Mouse (Mus musculus) hindbrain, embryonic 15.5 days (tissue): ENCODE measurements at regions not wholly inside any gene's neighbourhood (a gene's known extent, or its start where the extent isn't known, plus 50 kb on each side); places are given as distances from the start of the nearest gene placed in this dataset.

Experiments
- ATAC-seq: fragments of 200-750 bp; cut with Nextera tagmentation; 2 replicates; pipeline ENCODE4 v1.8.0; 2017; ENCODE audit warnings: low read depth, moderate number of reproducible peaks, moderate TSS enrichment; ENCODE audit not compliant: low FRiP score
- H3K27ac ChIP-seq: fragments of 300-500 bp; sonication (generic); replicated peaks from 2 replicates; pipeline ENCODE4 v1.5.1; 2015; ENCODE audit warnings: mild to moderate bottlenecking, inconsistent platforms
- H3K27me3 ChIP-seq: fragments of 300-500 bp; sonication (generic); 2 replicates; pipeline ENCODE4 v1.6.1; 2015; ENCODE audit warnings: control low read depth, inconsistent platforms
- H3K36me3 ChIP-seq: fragments of 300-500 bp; sonication (generic); 2 replicates; pipeline ENCODE4 v1.6.1; 2015; ENCODE audit warnings: control low read depth, inconsistent platforms
- H3K4me1 ChIP-seq: fragments of 300-500 bp; sonication (generic); replicated peaks from 2 replicates; pipeline ENCODE4 v1.6.1; 2015; ENCODE audit warnings: control low read depth, inconsistent platforms
- H3K4me2 ChIP-seq: fragments of 300-500 bp; sonication (generic); 2 replicates; pipeline ENCODE4 v1.6.1; 2015; ENCODE audit warnings: moderate library complexity, mild to moderate bottlenecking, inconsistent platforms
- H3K4me3 ChIP-seq: fragments of 300-500 bp; sonication (generic); 2 replicates; pipeline ENCODE4 v1.5.1; 2015; ENCODE audit warnings: mild to moderate bottlenecking, inconsistent platforms
- H3K9ac ChIP-seq: fragments of 300-500 bp; sonication (generic); 2 replicates; pipeline ENCODE4 v1.6.1; 2015; ENCODE audit warnings: inconsistent platforms
- H3K9me3 ChIP-seq: fragments of 300-500 bp; sonication (generic); 2 replicates; pipeline ENCODE4 v1.6.1; 2016; ENCODE audit warnings: control low read depth, inconsistent platforms
- whole genome bisulfite sequencing: fragments of 180-500 bp; shearing (Covaris S2); methylation state at CpG from one replicate; pipeline ENCODE4 v1.1.7; 2015; 5-methylcytosine and 5-hydroxymethylcytosine counted together

GRCm38 (mm10) chr2:173405629-173406028, 116.8 kb upstream of the 1700021F07Rik start:
- no peaks in the 10 kb centered on the region for H3K36me3 ChIP-seq
- WGBS: 62% methylated on average over 12 of the region's 12 CpGs
- no peak overlapping the region for H3K9ac ChIP-seq
- H3K9me3 ChIP-seq: no peaks in the 10 kb centered on the region
- no peak overlapping the region for H3K27ac ChIP-seq
- H3K4me1 ChIP-seq: peaks cover 20% of the 10 kb centered on the region
- H3K4me3 ChIP-seq: no peak overlapping the region
- H3K4me2 ChIP-seq: no peak overlapping the region
- no peak for ATAC-seq
- no peaks in the 10 kb centered on the region for H3K27me3 ChIP-seq

GRCm38 (mm10) chr2:173406344-173407094, 115.9 kb upstream of the 1700021F07Rik start:
- Histone ChIP-seq H3K4me3 (no peak overlapping the region), H3K9ac (no peak overlapping the region), H3K9me3 (no peaks in the 10 kb centered on the region), H3K4me2 (peak overlapping the region; percentile 29), H3K27ac (peak overlapping the region; percentile 52; the same call in 1 of the 2 replicates), H3K4me1 (peaks cover 20% of the 10 kb centered on the region), H3K36me3 (no peaks in the 10 kb centered on the region), H3K27me3 (0 out of 2 replicates have a peak, but pooled peaks cover 4% of the 10 kb centered on the region)
- ATAC-seq: peak; percentile 74
- 13% methylated on average over 13 of the region's 13 CpGs for WGBS

DNA sequence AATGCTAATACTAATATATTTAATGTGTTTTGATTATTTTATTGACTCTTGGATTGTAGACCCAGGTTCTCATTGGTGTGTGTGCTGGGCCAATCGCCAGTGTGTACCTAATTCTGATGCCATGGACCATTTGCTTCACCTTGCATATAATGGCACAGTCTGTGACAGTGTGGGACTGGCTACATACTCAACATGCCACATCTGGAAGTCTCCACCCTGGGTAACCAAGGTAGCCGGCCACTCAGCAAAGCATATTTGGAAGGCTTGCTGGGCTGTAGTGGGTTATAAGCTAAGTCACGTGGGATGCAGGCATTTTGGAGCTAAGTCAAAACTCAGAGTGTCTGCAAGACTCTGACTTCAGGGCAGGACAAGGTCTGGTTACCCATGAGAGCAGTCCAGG, 115.3 kb upstream of the 1700021F07Rik start:
- 0 out of 2 replicates have a peak, but pooled peaks cover 4% of the 10 kb centered on the region for H3K27me3 ChIP-seq
- WGBS: 62% methylated on average over 3 of the region's 3 CpGs
- no peak overlapping the region for H3K9ac ChIP-seq
- H3K9me3 ChIP-seq: no peaks in the 10 kb centered on the region
- H3K4me1 ChIP-seq: peaks cover 20% of the 10 kb centered on the region
- H3K4me2 ChIP-seq: 0 out of 2 replicates have a peak overlapping the region, but pooled peaks have one; percentile 29
- ATAC-seq: peak; percentile 28; the same call in 1 of the 2 replicates
- no peak overlapping the region for H3K4me3 ChIP-seq
- H3K27ac ChIP-seq: peak overlapping the region; percentile 52; the same call in 1 of the 2 replicates
- no peaks in the 10 kb centered on the region for H3K36me3 ChIP-seq

GRCm38 (mm10) chr2:173408681-173409081, 113.7 kb upstream of the 1700021F07Rik start:
- no peak for ATAC-seq
- no peaks in the 10 kb centered on the region for H3K36me3 ChIP-seq
- no peak overlapping the region for H3K4me3 ChIP-seq
- 92% methylated on average over 5 of the region's 5 CpGs for WGBS
- H3K27me3 ChIP-seq: 0 out of 2 replicates have a peak, but pooled peaks cover 4% of the 10 kb centered on the region
- no peak overlapping the region for H3K9ac ChIP-seq
- H3K27ac ChIP-seq: no peak overlapping the region
- H3K9me3 ChIP-seq: no peaks in the 10 kb centered on the region
- H3K4me1 ChIP-seq: peaks cover 26% of the 10 kb centered on the region
- H3K4me2 ChIP-seq: no peak overlapping the region

GRCm38 (mm10) chr2:173409433-173409832, 113.0 kb upstream of the 1700021F07Rik start:
- ATAC-seq: no peak
- H3K9ac ChIP-seq: no peak overlapping the region
- no peak overlapping the region for H3K4me2 ChIP-seq
- H3K27me3 ChIP-seq: 0 out of 2 replicates have a peak, but pooled peaks cover 4% of the 10 kb centered on the region
- WGBS: 30% methylated on average over 16 of the region's 16 CpGs
- no peaks in the 10 kb centered on the region for H3K36me3 ChIP-seq
- no peaks in the 10 kb centered on the region for H3K9me3 ChIP-seq
- no peak overlapping the region for H3K4me3 ChIP-seq
- peaks cover 34% of the 10 kb centered on the region for H3K4me1 ChIP-seq
- no peak overlapping the region for H3K27ac ChIP-seq

DNA sequence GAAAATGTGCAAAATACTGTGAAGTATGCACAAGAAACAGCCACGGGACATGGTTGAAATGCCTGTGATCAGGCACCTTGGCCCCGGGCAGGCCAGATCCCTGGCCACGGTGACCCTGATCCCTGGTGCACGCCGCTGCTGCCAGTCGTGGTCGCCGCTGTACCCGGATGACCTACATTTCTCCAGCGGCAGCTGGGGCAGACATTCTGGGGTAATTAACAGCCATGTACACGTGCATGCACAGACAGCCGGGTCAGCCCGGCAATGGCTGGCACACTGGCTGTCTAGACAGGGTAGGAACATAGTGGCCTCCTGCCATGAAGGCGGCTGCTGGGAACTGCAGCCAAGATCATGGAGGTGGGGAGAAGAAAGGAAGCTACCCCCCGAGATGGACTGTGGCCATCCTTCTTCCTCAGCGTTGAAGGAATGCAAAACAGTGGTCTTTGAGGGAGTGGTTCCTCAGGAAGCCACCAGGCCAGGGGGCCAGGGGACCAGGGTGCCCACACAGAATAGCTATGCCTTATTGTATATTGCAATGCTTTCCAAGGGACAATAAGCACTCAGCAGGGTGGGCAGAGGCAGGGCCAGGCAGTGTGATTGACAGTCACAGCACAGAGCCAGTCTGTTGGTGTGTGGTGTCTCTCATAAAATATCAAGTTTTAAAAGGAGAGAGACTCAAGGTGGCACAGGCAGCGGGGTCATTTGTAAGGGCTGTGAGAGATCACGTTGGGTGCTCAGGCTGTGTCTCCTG, 108.3 kb upstream of the 1700021F07Rik start:
- Histone ChIP-seq H3K9me3 (no peaks in the 10 kb centered on the region), H3K4me3 (no peak overlapping the region), H3K4me2 (no peak overlapping the region), H3K4me1 (peaks cover 23% of the 10 kb centered on the region), H3K36me3 (no peaks in the 10 kb centered on the region), H3K9ac (no peak overlapping the region), H3K27ac (no peak overlapping the region), H3K27me3 (0 out of 2 replicates have a peak, but pooled peaks cover 4% of the 10 kb centered on the region)
- WGBS: 46% methylated on average over 18 of the region's 18 CpGs
- peak; percentile 91 for ATAC-seq

- Histone ChIP-seq H3K27ac (no peak overlapping the region), H3K9ac (no peak overlapping the region), H3K27me3 (0 out of 2 replicates have a peak, but pooled peaks cover 4% of the 10 kb centered on the region), H3K36me3 (no peaks in the 10 kb centered on the region), H3K4me2 (no peak overlapping the region), H3K9me3 (no peaks in the 10 kb centered on the region), H3K4me1 (peaks cover 17% of the 10 kb centered on the region), H3K4me3 (no peak overlapping the region)
- 87% methylated on average over 7 of the region's 7 CpGs for WGBS
- no peak for ATAC-seq
These were observed 107.0 kb upstream of the 1700021F07Rik start for GRCm38 (mm10) chr2:173415429-173415828.

- H3K4me3 ChIP-seq: no peak overlapping the region
- 100% methylated on average over 1 of the region's 1 CpGs for WGBS
- H3K27ac ChIP-seq: no peak overlapping the region
- H3K27me3 ChIP-seq: no peaks in the 10 kb centered on the region
- H3K4me2 ChIP-seq: no peak overlapping the region
- ATAC-seq: no peak
- peaks cover 17% of the 10 kb centered on the region for H3K4me1 ChIP-seq
- H3K9me3 ChIP-seq: no peaks in the 10 kb centered on the region
- no peak overlapping the region for H3K9ac ChIP-seq
- no peaks in the 10 kb centered on the region for H3K36me3 ChIP-seq
These were observed 105.5 kb upstream of the 1700021F07Rik start for GRCm38 (mm10) chr2:173416921-173417320.

DNA sequence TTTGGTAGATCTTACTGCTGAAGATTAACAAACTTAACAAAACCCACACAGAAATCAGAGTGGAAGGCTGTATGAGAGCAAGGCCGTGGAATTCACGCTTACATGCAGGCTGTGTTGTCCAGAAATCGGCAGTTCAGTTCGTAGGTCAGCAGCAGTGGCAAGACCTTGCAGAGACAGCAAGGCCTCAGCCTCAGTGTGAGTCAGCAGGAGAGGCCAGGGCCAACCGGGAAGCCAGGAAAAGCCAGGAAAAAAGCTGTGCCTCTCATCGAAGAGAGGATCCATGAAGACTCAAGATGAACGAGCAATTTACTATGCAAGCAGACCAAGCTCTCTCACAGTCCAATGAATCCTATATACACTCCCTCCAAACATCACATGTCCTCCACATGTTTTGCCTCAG, 103.4 kb upstream of the 1700021F07Rik start:
- Histone ChIP-seq H3K27me3 (no peaks in the 10 kb centered on the region), H3K4me2 (no peak overlapping the region), H3K36me3 (no peaks in the 10 kb centered on the region), H3K4me1 (peaks cover 8% of the 10 kb centered on the region), H3K4me3 (no peak overlapping the region), H3K9ac (no peak overlapping the region), H3K9me3 (no peaks in the 10 kb centered on the region), H3K27ac (no peak overlapping the region)
- 84% methylated on average over 7 of the region's 7 CpGs for WGBS
- ATAC-seq: no peak

DNA sequence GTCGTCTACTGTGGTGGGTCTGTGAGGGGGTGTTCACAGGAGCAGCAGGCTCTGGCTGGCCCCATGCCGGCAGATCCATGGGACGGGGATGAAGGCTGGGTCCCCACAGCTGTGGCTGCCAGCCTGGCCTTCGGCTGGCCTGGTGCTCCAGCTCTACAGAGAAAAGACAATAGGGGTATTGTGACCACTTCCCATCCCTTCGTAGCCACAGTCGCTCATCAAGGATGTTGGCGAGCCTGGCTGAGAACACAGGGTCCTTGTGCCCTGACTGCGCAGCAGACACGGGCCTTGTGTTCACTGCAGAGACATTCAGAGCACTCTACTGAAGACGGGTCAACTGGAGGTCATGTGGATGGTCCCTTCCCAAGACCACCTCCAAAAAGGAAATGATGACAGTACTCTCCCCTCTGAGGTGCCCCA, 102.4 kb upstream of the 1700021F07Rik start:
- no peaks in the 10 kb centered on the region for H3K36me3 ChIP-seq
- no peak overlapping the region for H3K9ac ChIP-seq
- H3K4me1 ChIP-seq: no peaks in the 10 kb centered on the region; the same call in 1 of the 2 replicates
- H3K27ac ChIP-seq: no peak overlapping the region
- no peaks in the 10 kb centered on the region for H3K9me3 ChIP-seq
- H3K27me3 ChIP-seq: no peaks in the 10 kb centered on the region
- H3K4me3 ChIP-seq: no peak overlapping the region
- no peak overlapping the region for H3K4me2 ChIP-seq
- WGBS: 51% methylated on average over 10 of the region's 10 CpGs
- ATAC-seq: peak; percentile 86

DNA sequence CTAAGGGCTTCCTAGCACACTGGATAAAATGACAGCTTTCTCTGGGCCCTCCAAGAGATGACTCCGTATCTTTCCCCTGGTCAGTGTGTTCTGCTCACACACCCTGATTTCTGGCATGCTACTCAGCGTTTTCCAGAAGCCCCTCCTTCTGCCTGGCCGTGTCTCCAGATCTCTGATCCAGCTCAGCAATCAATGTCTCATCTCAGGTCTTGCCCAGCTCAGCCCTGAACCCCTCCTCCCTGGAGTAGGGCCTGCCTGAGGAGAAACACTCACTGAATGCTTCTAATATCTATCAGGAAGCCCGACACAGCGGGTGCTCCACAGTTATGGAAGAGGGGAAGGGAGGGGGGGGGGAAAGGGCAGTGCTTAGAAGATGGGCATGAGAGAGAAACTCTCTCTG, 101.9 kb upstream of the 1700021F07Rik start:
- Histone ChIP-seq H3K9ac (no peak overlapping the region), H3K4me3 (no peak overlapping the region), H3K27me3 (no peaks in the 10 kb centered on the region), H3K4me1 (no peaks in the 10 kb centered on the region; the same call in 1 of the 2 replicates), H3K9me3 (no peaks in the 10 kb centered on the region), H3K27ac (no peak overlapping the region), H3K36me3 (no peaks in the 10 kb centered on the region), H3K4me2 (no peak overlapping the region)
- 65% methylated on average over 5 of the region's 5 CpGs for WGBS
- ATAC-seq: no peak

GRCm38 (mm10) chr2:173424875-173425274, 97.5 kb upstream of the 1700021F07Rik start:
- H3K9me3 ChIP-seq: no peaks in the 10 kb centered on the region
- H3K4me1 ChIP-seq: no peaks in the 10 kb centered on the region; the same call in 1 of the 2 replicates
- no peak overlapping the region for H3K9ac ChIP-seq
- 70% methylated on average over 7 of the region's 7 CpGs for WGBS
- H3K27ac ChIP-seq: no peak overlapping the region
- no peaks in the 10 kb centered on the region for H3K27me3 ChIP-seq
- no peak overlapping the region for H3K4me3 ChIP-seq
- no peaks in the 10 kb centered on the region for H3K36me3 ChIP-seq
- peak; percentile 71 for ATAC-seq
- no peak overlapping the region for H3K4me2 ChIP-seq
